Mouse (Mus musculus) brain, embryonic 14.5 days (tissue): ENCODE results near the gene Lsm14b. TPM values are rescaled to one million over a fixed set of nuclear protein-coding genes. Genes with fewer than 3 reads are reported as not detected.

Source experiments
- DNase-seq: peaks from one replicate; pipeline ENCODE4 v3.0.0-alpha.2; 2011; ENCODE audit warnings: low read depth
- CTCF ChIP-seq: fragments of 200-500 bp; IDR thresholded peaks from 2 replicates; pipeline ENCODE4 v1.5.1; 2012; ENCODE audit warnings: inconsistent platforms, mild to moderate bottlenecking, moderate library complexity, borderline replicate concordance; ENCODE audit not compliant: insufficient read depth, insufficient read length; ENCODE audit errors: extremely low read depth
- POLR2A ChIP-seq: fragments of 200-500 bp; IDR thresholded peaks from 2 replicates; pipeline ENCODE4 v1.6.1; 2012; ENCODE audit warnings: mild to moderate bottlenecking, inconsistent platforms, borderline replicate concordance; ENCODE audit not compliant: poor library complexity, insufficient read depth, insufficient read length, severe bottlenecking; ENCODE audit errors: extremely low read depth
- polyA plus RNA-seq: library from polyadenylated mRNA; depleted of rRNA; stranded (reverse); fragments of >200 nt; gene quantifications from 2 replicates; pipeline ENCODE4 v1.2.3, GENCODE M21; 2012

Gene Lsm14b
- polyA plus RNA-seq, 1 experiment: 177 TPM

GRCm38 (mm10) chr2:179986437-179987022 is 38.3 kb upstream of the Lsm14b start:
- TF ChIP-seq CTCF (no peak), POLR2A (no peak)
- DNase-seq: no peak

GRCm38 (mm10) chr2:179989098-179989497 is 35.7 kb upstream of the Lsm14b start:
- no peak for DNase-seq
- TF ChIP-seq CTCF (no peak), POLR2A (no peak)

- TF ChIP-seq POLR2A (no peak), CTCF (no peak)
- no peak for DNase-seq
Measured at GRCm38 (mm10) chr2:179993071-179993470, 31.7 kb upstream of the Lsm14b start.

GRCm38 (mm10) chr2:179998431-179998830 is 26.4 kb upstream of the Lsm14b start:
- no peak for DNase-seq
- TF ChIP-seq POLR2A: no peak

GRCm38 (mm10) chr2:180001635-180002034 is 23.2 kb upstream of the Lsm14b start:
- TF ChIP-seq CTCF (no peak), POLR2A (no peak)
- DNase-seq: no peak

GRCm38 (mm10) chr2:180005656-180006351 is 19.0 kb upstream of the Lsm14b start:
- TF ChIP-seq POLR2A (no peak), CTCF (no peak)
- DNase-seq: no peak

- DNase-seq: no peak
Measured at GRCm38 (mm10) chr2:180006352-180007017, 18.3 kb upstream of the Lsm14b start.

GRCm38 (mm10) chr2:180010686-180011085 is 14.1 kb upstream of the Lsm14b start:
- no peak for TF ChIP-seq CTCF
- no peak for TF ChIP-seq POLR2A

More at GRCm38 (mm10) chr2:180006352-180007017, 18.3 kb upstream of the Lsm14b start:
- TF ChIP-seq CTCF (no peak), POLR2A (no peak)

GRCm38 (mm10) chr2:180011370-180011769 is 13.4 kb upstream of the Lsm14b start:
- DNase-seq: no peak
- TF ChIP-seq POLR2A (no peak), CTCF (no peak)

More at GRCm38 (mm10) chr2:180010686-180011085, 14.1 kb upstream of the Lsm14b start:
- DNase-seq: no peak

GRCm38 (mm10) chr2:180013686-180014085 is 11.1 kb upstream of the Lsm14b start:
- DNase-seq: no peak
- no peak for TF ChIP-seq POLR2A
- no peak for TF ChIP-seq CTCF

GRCm38 (mm10) chr2:180017632-180018031 is 7.2 kb upstream of the Lsm14b start:
- no peak for DNase-seq
- TF ChIP-seq POLR2A: no peak
- TF ChIP-seq CTCF: no peak
